Mouse (Mus musculus): ENCODE measurements around the gene Kmt2c. TPM values are rescaled to one million over a fixed set of nuclear protein-coding genes. Genes with fewer than 3 reads are reported as not detected.
A peak's percentile ranks its signal among the peaks of the same experiment; 100 is the strongest.
"Not testable (repeated sequence)": the region's sequence is repeated elsewhere in the genome, so short reads cannot be mapped to it uniquely, and the experiment has no call there.

Gene Kmt2c
- polyA plus RNA-seq, 1 experiment = 0.60 TPM

DNA sequence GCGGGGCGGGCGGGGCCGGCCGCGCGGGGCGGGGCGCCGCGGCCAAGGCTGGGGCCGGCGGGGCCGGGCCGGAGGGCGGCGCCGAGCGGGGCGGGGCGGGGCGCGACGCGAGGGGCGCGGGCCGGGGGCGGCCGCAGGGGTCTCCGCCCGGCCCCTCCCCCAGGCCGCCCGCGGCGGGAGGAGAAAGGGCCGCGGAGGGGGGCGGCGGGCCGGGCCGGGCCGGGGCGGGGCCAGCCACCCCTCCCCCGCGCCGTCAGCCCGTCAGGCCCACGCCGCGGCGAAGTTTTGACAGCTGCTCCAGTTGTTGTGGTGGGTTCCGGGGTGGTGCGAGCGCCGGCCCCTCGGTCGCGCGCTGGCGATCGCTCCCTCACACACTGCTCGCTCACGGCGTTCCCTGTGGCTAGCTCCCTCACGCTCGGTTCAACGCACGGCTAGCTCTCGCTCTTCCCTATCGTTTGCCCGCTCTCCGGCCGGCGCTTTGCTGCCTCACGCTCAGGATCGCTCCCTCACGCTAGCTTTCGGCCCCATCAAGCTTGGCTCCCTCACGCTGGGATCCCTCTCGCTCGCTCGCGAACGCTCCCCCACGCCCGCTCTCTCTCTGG is 339 bp upstream of the Kmt2c start:
- H3K4me3 ChIP-seq (replicated peaks) = peak overlapping the region; percentile 87
- no peaks in the 10 kb centered on the region for H3K9me3 ChIP-seq (ENCODE audit: control insufficient read depth, low read length)
- H3K36me3 ChIP-seq (ENCODE audit: control insufficient read depth) = peaks cover 2% of the 10 kb centered on the region
- H3K4me1 ChIP-seq (ENCODE audit: control insufficient read depth) = peaks cover 39% of the 10 kb centered on the region
- TF ChIP-seq TAL1 (IDR thresholded peaks at IDR 0.05; ENCODE audit: low read length) (no peak), GATA1 (IDR thresholded peaks at IDR 0.05; ENCODE audit: low read length) (no peak)
- no peaks in the 10 kb centered on the region for H3K27me3 ChIP-seq (ENCODE audit: control insufficient read depth)

DNA sequence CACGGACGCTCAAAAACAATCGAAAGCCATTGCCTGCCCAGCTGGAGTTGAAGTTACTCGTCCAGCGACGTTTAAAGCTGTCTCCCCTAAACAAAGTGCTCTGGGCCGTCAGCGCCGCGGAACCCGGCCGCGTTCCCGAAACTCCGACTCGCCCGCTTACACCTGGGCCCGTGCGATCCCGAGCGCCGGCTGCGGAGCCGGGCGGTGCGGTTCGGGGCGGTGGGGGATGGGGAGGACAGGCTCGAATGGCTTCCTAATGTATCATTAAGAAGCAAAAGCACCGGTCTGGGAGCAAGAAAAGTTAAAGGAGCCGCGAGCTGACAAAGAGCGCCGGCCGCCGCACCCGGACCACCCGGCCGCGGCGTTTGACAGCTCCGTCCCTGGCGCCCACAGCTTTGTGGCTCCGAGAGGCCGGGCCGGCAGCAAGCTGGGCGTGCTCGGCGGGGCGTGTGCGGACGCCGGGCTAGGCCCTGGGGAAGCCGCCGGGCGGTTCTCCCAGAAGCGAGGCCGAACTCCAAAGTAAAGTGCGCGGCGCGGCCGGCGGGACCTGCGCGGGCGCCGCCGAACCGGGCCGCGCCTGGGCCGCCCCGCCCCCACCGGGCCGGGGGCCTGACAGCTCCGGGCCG is 750 bp downstream of the Kmt2c start:
- no peak for TF ChIP-seq GATA1 (IDR thresholded peaks at IDR 0.05; ENCODE audit: low read length)
- no peak for TF ChIP-seq TAL1 (IDR thresholded peaks at IDR 0.05; ENCODE audit: low read length)
- Histone ChIP-seq H3K9me3 (ENCODE audit: control insufficient read depth, low read length) (no peaks in the 10 kb centered on the region), H3K36me3 (ENCODE audit: control insufficient read depth) (peaks cover 2% of the 10 kb centered on the region), H3K4me1 (ENCODE audit: control insufficient read depth) (peaks cover 46% of the 10 kb centered on the region), H3K4me3 (replicated peaks) (peak overlapping the region; percentile 87), H3K27me3 (ENCODE audit: control insufficient read depth) (no peaks in the 10 kb centered on the region)

DNA sequence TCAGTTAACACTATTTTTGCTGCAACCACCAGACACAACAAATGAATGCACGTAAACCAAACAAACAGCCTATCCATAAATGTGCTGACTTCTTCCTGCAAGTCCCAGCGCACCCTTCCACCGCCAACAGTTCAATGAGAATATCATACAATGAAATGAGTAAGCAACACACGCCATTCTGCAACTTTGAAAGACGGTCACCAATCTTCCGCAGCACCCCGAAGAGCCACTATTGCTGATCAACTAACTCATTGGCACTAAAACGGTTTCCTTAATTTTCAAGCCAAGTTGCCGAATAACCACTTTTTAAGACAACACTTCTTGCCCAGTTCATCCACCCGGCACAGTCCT is 1.2 kb downstream of the Kmt2c start:
- H3K36me3 ChIP-seq (ENCODE audit: control insufficient read depth) = peaks cover 2% of the 10 kb centered on the region
- H3K9me3 ChIP-seq (ENCODE audit: control insufficient read depth, low read length) = no peaks in the 10 kb centered on the region
- peak overlapping the region; percentile 87 for H3K4me3 ChIP-seq (replicated peaks)
- H3K4me1 ChIP-seq (ENCODE audit: control insufficient read depth) = peaks cover 47% of the 10 kb centered on the region
- TF ChIP-seq TAL1 (IDR thresholded peaks at IDR 0.05; ENCODE audit: low read length) = no peak
- TF ChIP-seq GATA1 (IDR thresholded peaks at IDR 0.05; ENCODE audit: low read length) = no peak
- no peaks in the 10 kb centered on the region for H3K27me3 ChIP-seq (ENCODE audit: control insufficient read depth)

DNA sequence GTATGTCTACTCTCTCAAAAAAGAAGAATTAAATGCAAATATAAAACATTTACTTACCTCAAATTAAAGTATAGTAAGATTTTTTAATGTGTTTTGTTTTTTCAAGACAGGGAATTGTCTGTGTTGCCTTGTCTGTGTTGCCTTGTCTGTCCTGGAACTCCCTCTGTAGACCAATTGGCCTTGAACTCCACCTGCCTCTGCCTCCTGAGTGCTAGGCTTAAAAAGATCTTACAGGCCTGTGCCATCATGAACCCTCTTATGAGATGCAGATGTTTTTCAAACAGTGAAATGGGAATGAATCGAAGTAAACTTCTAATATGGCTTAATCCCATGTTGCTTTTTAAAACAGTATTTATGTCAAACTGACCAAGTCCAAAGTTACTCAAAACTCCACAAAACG is 1.9 kb downstream of the Kmt2c start:
- Histone ChIP-seq H3K9me3 (ENCODE audit: control insufficient read depth, low read length) (no peaks in the 10 kb centered on the region), H3K4me3 (replicated peaks) (peak overlapping the region; percentile 87), H3K36me3 (ENCODE audit: control insufficient read depth) (peaks cover 2% of the 10 kb centered on the region), H3K4me1 (ENCODE audit: control insufficient read depth) (peaks cover 52% of the 10 kb centered on the region), H3K27me3 (ENCODE audit: control insufficient read depth) (no peaks in the 10 kb centered on the region)
- no peak for TF ChIP-seq TAL1 (IDR thresholded peaks at IDR 0.05; ENCODE audit: low read length)
- no peak for TF ChIP-seq GATA1 (IDR thresholded peaks at IDR 0.05; ENCODE audit: low read length)

DNA sequence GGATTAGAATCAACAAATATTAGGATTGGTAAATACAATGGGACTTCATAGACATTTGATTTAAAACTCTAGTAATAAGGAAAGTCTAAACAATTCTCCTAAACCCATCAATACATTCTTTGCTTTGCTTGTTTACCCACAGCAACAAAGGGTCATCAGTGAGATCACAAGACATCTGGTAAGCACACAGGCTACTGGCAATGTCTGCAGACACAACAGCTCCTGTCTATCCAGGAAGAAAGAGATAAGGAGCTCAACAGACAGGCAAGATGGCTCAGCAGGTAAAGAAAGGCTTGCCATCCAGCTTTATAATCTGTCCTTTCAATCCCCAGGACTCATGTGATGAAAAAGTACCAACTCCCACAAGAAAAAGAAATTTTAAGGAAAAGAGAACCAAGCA is 19.7 kb downstream of the Kmt2c start:
- H3K9me3 ChIP-seq (ENCODE audit: control insufficient read depth, low read length) = no peaks in the 10 kb centered on the region
- TF ChIP-seq TAL1 (IDR thresholded peaks at IDR 0.05; ENCODE audit: low read length) (no peak), GATA1 (IDR thresholded peaks at IDR 0.05; ENCODE audit: low read length) (no peak)
- H3K4me3 ChIP-seq (replicated peaks) = no peak overlapping the region
- peaks cover 22% of the 10 kb centered on the region for H3K4me1 ChIP-seq (ENCODE audit: control insufficient read depth)
- H3K36me3 ChIP-seq (ENCODE audit: control insufficient read depth) = no peaks in the 10 kb centered on the region
- no peaks in the 10 kb centered on the region for H3K27me3 ChIP-seq (ENCODE audit: control insufficient read depth)

DNA sequence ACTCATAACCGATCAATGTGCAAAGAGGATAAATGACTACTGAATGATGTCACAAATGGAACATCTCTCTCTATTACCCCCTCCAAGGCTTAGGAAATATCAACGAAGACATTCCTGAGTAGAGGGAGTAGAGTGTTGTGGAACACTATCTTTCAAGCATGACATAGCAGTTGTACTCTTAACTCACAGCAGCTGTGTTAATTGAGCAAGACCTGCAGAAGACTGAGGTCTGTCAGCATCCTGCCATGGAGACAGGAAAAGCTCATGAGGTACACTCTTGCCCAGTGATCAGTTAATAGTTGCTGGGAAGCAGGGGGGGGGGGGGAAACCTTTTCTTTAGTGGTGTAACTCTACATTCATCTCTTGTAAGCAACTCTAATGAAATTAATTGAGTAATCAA is 22.8 kb downstream of the Kmt2c start:
- Histone ChIP-seq H3K36me3 (ENCODE audit: control insufficient read depth) (no peaks in the 10 kb centered on the region), H3K27me3 (ENCODE audit: control insufficient read depth) (no peaks in the 10 kb centered on the region), H3K4me3 (replicated peaks) (no peak overlapping the region), H3K4me1 (ENCODE audit: control insufficient read depth) (peaks cover 29% of the 10 kb centered on the region), H3K9me3 (ENCODE audit: control insufficient read depth, low read length) (no peaks in the 10 kb centered on the region)
- no peak for TF ChIP-seq TAL1 (IDR thresholded peaks at IDR 0.05; ENCODE audit: low read length)
- TF ChIP-seq GATA1 (IDR thresholded peaks at IDR 0.05; ENCODE audit: low read length) = no peak

DNA sequence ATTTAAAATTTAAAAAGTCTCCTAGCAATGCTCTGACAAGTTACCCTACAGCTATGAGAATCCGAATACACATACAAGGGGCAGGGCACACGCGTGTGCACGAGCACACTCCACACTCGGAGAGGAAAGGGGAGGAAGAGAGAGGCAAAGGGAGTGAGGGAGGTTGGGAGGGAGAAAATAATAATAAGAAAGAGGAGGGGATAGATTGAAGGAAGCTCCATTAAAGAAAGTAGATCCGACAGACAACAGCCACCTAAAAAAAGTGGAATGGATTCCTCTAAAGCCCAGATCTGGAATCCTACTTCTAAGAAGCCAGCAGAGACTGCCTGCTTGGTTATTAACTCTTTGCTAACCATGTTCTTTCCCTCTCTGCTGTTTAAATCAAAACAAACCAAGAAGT is 26.5 kb downstream of the Kmt2c start:
- peak overlapping the region; percentile 20 for H3K4me3 ChIP-seq (replicated peaks)
- H3K36me3 ChIP-seq (ENCODE audit: control insufficient read depth) = no peaks in the 10 kb centered on the region
- H3K27me3 ChIP-seq (ENCODE audit: control insufficient read depth) = no peaks in the 10 kb centered on the region
- peaks cover 18% of the 10 kb centered on the region for H3K4me1 ChIP-seq (ENCODE audit: control insufficient read depth)
- no peak for TF ChIP-seq TAL1 (IDR thresholded peaks at IDR 0.05; ENCODE audit: low read length)
- no peak for TF ChIP-seq GATA1 (IDR thresholded peaks at IDR 0.05; ENCODE audit: low read length)
- no peaks in the 10 kb centered on the region for H3K9me3 ChIP-seq (ENCODE audit: control insufficient read depth, low read length)

DNA sequence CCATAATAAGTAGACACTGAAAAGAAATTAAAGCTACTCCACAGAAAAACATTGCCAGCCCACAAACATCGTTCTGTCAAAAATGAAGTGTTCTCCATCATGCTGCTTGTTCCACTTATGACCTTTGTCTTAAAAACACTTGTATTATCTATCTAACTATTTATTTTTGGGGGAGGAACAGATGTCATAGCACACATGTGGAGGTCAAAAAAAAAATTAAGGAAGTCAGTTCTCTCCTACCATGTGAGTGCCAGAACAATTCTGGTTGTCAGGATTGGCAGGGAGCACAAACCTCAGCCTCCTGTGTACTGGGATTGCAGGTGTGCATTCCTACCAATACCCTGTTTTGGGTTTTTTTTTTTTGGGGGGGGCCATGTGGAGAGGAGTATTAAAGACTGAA is 36.6 kb downstream of the Kmt2c start:
- Histone ChIP-seq H3K9me3 (ENCODE audit: control insufficient read depth, low read length) (no peaks in the 10 kb centered on the region), H3K4me3 (replicated peaks) (no peak overlapping the region), H3K27me3 (ENCODE audit: control insufficient read depth) (no peaks in the 10 kb centered on the region), H3K4me1 (ENCODE audit: control insufficient read depth) (peaks cover 4% of the 10 kb centered on the region), H3K36me3 (ENCODE audit: control insufficient read depth) (peaks cover 11% of the 10 kb centered on the region)
- TF ChIP-seq TAL1 (IDR thresholded peaks at IDR 0.05; ENCODE audit: low read length) (no peak), GATA1 (IDR thresholded peaks at IDR 0.05; ENCODE audit: low read length) (no peak)

DNA sequence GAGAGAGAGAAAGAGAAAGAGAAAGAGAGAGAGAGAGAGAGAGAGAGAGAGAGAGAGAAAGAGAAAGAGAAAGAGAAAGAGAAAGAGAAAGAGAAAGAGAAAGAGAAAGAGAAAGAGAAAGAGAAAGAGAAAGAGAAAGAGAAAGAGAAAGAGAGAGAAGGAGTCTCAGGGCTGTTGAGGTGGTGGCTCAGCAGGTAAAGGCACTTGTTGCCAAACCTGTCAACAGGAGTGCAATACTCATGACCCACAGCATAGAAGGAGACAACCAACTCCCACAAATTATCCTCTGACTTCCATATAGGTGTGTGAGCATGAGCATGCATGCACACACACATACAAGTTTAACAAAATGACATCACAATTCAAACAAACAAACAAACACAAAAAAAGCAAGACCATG is 43.2 kb downstream of the Kmt2c start:
- not testable (repeated sequence) for H3K4me3 ChIP-seq (replicated peaks); H3K36me3 ChIP-seq (ENCODE audit: control insufficient read depth); H3K27me3 ChIP-seq (ENCODE audit: control insufficient read depth); H3K9me3 ChIP-seq (ENCODE audit: control insufficient read depth, low read length)
- H3K4me1 ChIP-seq (ENCODE audit: control insufficient read depth) = peaks cover 16% of the 10 kb centered on the region

DNA sequence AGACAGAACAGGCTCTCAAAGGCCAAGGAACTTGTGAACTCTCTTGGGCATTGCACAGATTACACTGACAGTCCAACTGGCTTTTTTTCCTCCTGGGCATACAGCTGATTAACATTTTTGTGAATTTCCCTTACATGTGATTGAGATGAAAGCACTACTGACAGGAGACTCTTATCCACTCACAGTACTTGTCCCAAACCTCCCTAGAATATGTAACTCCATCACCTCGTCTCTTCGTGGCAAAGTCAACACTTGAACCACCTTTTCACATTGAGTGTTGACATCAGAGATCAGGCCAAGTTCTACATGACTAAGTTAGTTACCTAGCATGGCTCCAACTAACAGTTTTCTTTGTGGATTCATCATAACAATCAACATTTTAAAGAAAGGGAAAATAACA is 45.9 kb downstream of the Kmt2c start:
- Histone ChIP-seq H3K4me3 (replicated peaks) (no peak overlapping the region), H3K36me3 (ENCODE audit: control insufficient read depth) (no peaks in the 10 kb centered on the region), H3K4me1 (ENCODE audit: control insufficient read depth) (peaks cover 30% of the 10 kb centered on the region), H3K27me3 (ENCODE audit: control insufficient read depth) (no peaks in the 10 kb centered on the region), H3K9me3 (ENCODE audit: control insufficient read depth, low read length) (no peaks in the 10 kb centered on the region)
- no peak for TF ChIP-seq TAL1 (IDR thresholded peaks at IDR 0.05; ENCODE audit: low read length)
- no peak for TF ChIP-seq GATA1 (IDR thresholded peaks at IDR 0.05; ENCODE audit: low read length)
